Mouse (Mus musculus) stomach, postnatal 0 days (tissue): ENCODE measurements at regions not wholly inside any gene's neighbourhood (a gene's known extent, or its start where the extent isn't known, plus 50 kb on each side); places are given as distances from the start of the nearest gene placed in this dataset.

ENCODE experiments used
- ATAC-seq: fragments of 200-750 bp; cut with Nextera tagmentation; 2 replicates; pipeline ENCODE4 v1.8.0; 2017; ENCODE audit not compliant: low FRiP score, low TSS enrichment
- DNase-seq: peaks from one replicate; pipeline ENCODE4 v3.0.0-alpha.2; 2016; ENCODE audit warnings: low spot score
- H3K27ac ChIP-seq: fragments of 300-500 bp; sonication (generic); replicated peaks from 2 replicates; pipeline ENCODE4 v1.5.1; 2014; ENCODE audit warnings: mild to moderate bottlenecking, control low read depth
- H3K27me3 ChIP-seq: fragments of 300-500 bp; sonication (generic); 2 replicates; pipeline ENCODE4 v1.6.1; 2014; ENCODE audit warnings: low read length; ENCODE audit not compliant: control insufficient read depth, insufficient read depth
- H3K36me3 ChIP-seq: fragments of 300-500 bp; sonication (generic); 2 replicates; pipeline ENCODE4 v1.6.1; 2014; ENCODE audit warnings: low read length, mixed read lengths; ENCODE audit not compliant: control insufficient read depth, insufficient read depth
- H3K4me1 ChIP-seq: fragments of 300-500 bp; sonication (generic); replicated peaks from 2 replicates; pipeline ENCODE4 v1.6.1; 2014; ENCODE audit warnings: antibody characterized with exemption; ENCODE audit not compliant: control insufficient read depth, insufficient read depth
- H3K4me2 ChIP-seq: fragments of 300-500 bp; sonication (generic); replicated peaks from 2 replicates; pipeline ENCODE4 v1.6.1; 2014; ENCODE audit warnings: low read depth, mild to moderate bottlenecking, control low read depth, moderate library complexity
- H3K4me3 ChIP-seq: fragments of 300-500 bp; sonication (generic); 2 replicates; pipeline ENCODE4 v1.5.1; 2014; ENCODE audit warnings: low read depth, low read length, control low read depth
- H3K9ac ChIP-seq: fragments of 300-500 bp; sonication (generic); 2 replicates; pipeline ENCODE4 v1.6.1; 2014; ENCODE audit warnings: mild to moderate bottlenecking, low read length, control low read depth, mixed read lengths
- H3K9me3 ChIP-seq: fragments of 300-500 bp; sonication (generic); 2 replicates; pipeline ENCODE4 v1.6.1; 2016; ENCODE audit warnings: low read length; ENCODE audit not compliant: control insufficient read depth
- CTCF ChIP-seq: IDR thresholded peaks from 2 replicates; pipeline ENCODE4 v1.5.1; 2016; ENCODE audit warnings: antibody characterized with exemption, low read depth, mild to moderate bottlenecking, moderate library complexity
- EP300 ChIP-seq: optimal IDR thresholded peaks from 2 replicates; pipeline ENCODE3; 2016; ENCODE audit warnings: antibody characterized with exemption
- WGBS: fragments of 180-500 bp; shearing (Covaris S2); extraction: QIAGEN DNeasy Blood & Tissue Kit; methylation state at CpG from one replicate; pipeline ENCODE4 v1.1.7; 2014; 5-methylcytosine and 5-hydroxymethylcytosine counted together

DNA sequence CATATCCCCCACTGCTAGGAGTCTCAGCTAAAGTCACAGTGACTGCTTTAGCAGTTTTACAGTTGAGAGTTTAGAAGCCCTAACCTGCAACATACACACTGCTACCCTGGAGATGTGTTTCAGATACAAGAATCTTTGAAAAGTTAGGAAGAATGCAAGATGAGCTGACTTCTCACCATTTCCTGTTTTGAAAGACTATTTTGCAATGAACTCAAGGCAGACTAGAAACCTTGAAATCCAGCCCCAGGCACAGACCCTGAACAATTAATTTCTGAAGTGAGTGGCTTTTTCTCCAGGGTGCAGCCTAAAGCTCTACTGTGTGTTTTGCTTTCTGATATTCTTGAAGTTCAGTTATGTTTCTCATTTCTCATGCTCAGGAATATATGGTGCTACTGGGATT lies 440.6 kb downstream of the Nebl start:
- Histone ChIP-seq H3K4me2 (no peak overlapping the region), H3K9me3 (no peaks in the 10 kb centered on the region), H3K9ac (no peak overlapping the region), H3K36me3 (no peaks in the 10 kb centered on the region), H3K27ac (no peak overlapping the region), H3K4me3 (no peak overlapping the region), H3K27me3 (no peaks in the 10 kb centered on the region), H3K4me1 (no peaks in the 10 kb centered on the region)
- DNase-seq (no peak), ATAC-seq (no peak)
- TF ChIP-seq EP300: no peak
- TF ChIP-seq CTCF: no peak

- no peak overlapping the region for H3K4me2 ChIP-seq
- H3K4me1 ChIP-seq: no peaks in the 10 kb centered on the region
- TF ChIP-seq CTCF (no peak), EP300 (no peak)
- no peak for ATAC-seq
- no peak for DNase-seq
- no peak overlapping the region for H3K9ac ChIP-seq
- H3K36me3 ChIP-seq: no peaks in the 10 kb centered on the region
- no peak overlapping the region for H3K27ac ChIP-seq
- H3K4me3 ChIP-seq: no peak overlapping the region
- 61% methylated on average over 1 of the region's 1 CpGs for WGBS
- H3K27me3 ChIP-seq: no peaks in the 10 kb centered on the region
- H3K9me3 ChIP-seq: no peaks in the 10 kb centered on the region
These were observed 443.7 kb downstream of the Nebl start for GRCm38 (mm10) chr2:17287598-17287997.

- WGBS: 75% methylated on average over 2 of the region's 2 CpGs
- H3K27ac ChIP-seq: no peak overlapping the region
- no peak overlapping the region for H3K4me3 ChIP-seq
- no peaks in the 10 kb centered on the region for H3K36me3 ChIP-seq
- no peaks in the 10 kb centered on the region for H3K9me3 ChIP-seq
- H3K4me2 ChIP-seq: no peak overlapping the region
- DNase-seq: no peak
- no peak for TF ChIP-seq EP300
- TF ChIP-seq CTCF: no peak
- no peak for ATAC-seq
- no peak overlapping the region for H3K9ac ChIP-seq
- H3K4me1 ChIP-seq: no peaks in the 10 kb centered on the region
- H3K27me3 ChIP-seq: no peaks in the 10 kb centered on the region
These were observed 481.3 kb downstream of the Nebl start for GRCm38 (mm10) chr2:17249960-17250359.

DNA sequence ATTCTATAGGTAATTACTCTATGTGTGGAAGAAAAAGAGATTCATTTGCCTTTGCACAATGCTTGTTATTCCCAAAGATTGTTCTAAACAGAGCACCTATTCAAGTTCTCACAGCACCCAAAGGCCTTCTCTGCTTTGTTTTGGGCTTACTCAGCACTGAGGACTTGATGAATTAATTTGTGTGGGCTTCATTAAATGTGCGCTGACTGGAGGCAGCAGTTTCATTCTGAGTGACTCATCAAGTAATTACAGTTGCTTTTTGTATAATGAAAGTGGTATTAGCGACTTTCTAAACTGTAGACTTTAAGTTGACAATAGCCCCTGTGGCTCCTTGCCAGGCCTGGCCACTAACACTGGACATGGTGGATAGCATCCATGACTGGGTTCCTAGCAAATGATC lies 485.4 kb downstream of the Nebl start:
- H3K9ac ChIP-seq: no peak overlapping the region
- no peaks in the 10 kb centered on the region for H3K27me3 ChIP-seq
- no peaks in the 10 kb centered on the region for H3K4me1 ChIP-seq
- no peak overlapping the region for H3K27ac ChIP-seq
- no peak overlapping the region for H3K4me2 ChIP-seq
- DNase-seq (no peak), ATAC-seq (no peak)
- no peaks in the 10 kb centered on the region for H3K36me3 ChIP-seq
- no peak for TF ChIP-seq EP300
- no peak for TF ChIP-seq CTCF
- 58% methylated on average over 2 of the region's 2 CpGs for WGBS
- no peak overlapping the region for H3K4me3 ChIP-seq
- H3K9me3 ChIP-seq: no peaks in the 10 kb centered on the region

GRCm38 (mm10) chr2:17215607-17216006 lies 515.7 kb downstream of the Nebl start:
- Histone ChIP-seq H3K27ac (no peak overlapping the region), H3K9ac (no peak overlapping the region), H3K36me3 (no peaks in the 10 kb centered on the region), H3K4me2 (no peak overlapping the region), H3K4me1 (no peaks in the 10 kb centered on the region), H3K9me3 (no peaks in the 10 kb centered on the region), H3K27me3 (no peaks in the 10 kb centered on the region), H3K4me3 (no peak overlapping the region)
- whole genome bisulfite sequencing: 51% methylated on average over 1 of the region's 1 CpGs
- no peak for DNase-seq
- TF ChIP-seq CTCF (no peak), EP300 (no peak)
- no peak for ATAC-seq

DNA sequence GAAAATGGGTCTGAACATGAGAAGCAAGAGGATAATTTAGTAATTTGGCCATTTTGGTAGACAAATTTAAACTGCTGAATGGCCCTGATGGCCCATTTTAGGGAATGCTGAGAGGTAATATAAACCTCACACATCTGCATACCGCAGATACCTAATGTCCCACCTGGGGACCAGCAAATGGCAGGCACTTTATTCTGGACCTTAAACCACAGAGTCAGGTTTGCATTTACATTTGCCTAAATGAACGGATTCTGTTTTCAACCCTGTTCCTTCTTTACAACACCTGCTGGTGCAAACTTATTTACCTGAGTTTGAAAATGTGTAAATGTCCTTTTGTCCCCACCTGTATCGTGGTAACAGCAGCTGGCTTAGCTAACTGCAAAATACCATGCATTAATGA lies 516.4 kb downstream of the Nebl start:
- TF ChIP-seq EP300: no peak
- TF ChIP-seq CTCF: no peak
- H3K27ac ChIP-seq: no peak overlapping the region
- H3K4me1 ChIP-seq: no peaks in the 10 kb centered on the region
- H3K9ac ChIP-seq: no peak overlapping the region
- H3K4me3 ChIP-seq: no peak overlapping the region
- 66% methylated on average over 3 of the region's 3 CpGs for WGBS
- no peak for DNase-seq
- no peak overlapping the region for H3K4me2 ChIP-seq
- ATAC-seq: no peak
- H3K27me3 ChIP-seq: no peaks in the 10 kb centered on the region
- H3K36me3 ChIP-seq: no peaks in the 10 kb centered on the region
- H3K9me3 ChIP-seq: no peaks in the 10 kb centered on the region
